ENCODE assay signal across 9 mouse cellular contexts in the genomic region with DNA sequence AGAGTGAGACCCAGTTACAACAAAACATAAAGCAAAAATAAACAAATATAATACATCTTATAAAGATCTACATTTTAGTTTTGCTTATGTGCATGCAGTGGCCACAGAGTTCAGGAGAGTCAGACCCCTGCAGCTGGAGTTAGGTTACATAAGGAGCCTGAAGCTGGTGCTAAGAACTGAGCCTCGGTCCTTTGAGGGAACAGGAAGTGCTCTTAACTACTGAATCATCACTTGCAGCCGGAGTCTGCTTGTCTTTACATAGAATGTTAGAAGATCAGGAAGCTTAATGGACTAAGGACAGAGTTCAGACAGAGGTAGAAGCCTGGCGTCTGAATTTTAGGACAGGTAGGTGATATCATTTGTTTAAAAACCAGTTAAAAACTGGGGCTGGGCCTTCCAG. TPM values are rescaled to one million over a fixed set of nuclear protein-coding genes. Genes with fewer than 3 reads are reported as not detected.
DNase-seq lines count a peak whose midpoint lies in the region; ATAC-seq and TF ChIP-seq lines count a peak whose summit lies in the region.
"Had no signal": no experiment of that assay in that cellular context is flagged by ENCODE, and none has a peak within 500 bp of the region (broad histone marks: within the 10 kb centered on the region; RNA-seq: fewer than 3 reads in every experiment).

No protein-coding gene starts in this region.

- peak overlapping the region; percentile 67; the same call in 1 of the 2 replicates for H3K9ac ChIP-seq in heart, adult 2 months (ENCODE audit: low read depth, low read length)
- peak overlapping the region; percentile 71 for H3K9ac ChIP-seq in midbrain, embryonic 11.5 days (ENCODE audit: low read length)
- no peak overlapping the region for H3K9ac ChIP-seq in midbrain, postnatal 0 days (replicated peaks; ENCODE audit: low read length, poor library complexity, severe bottlenecking)

- no peak for TF ChIP-seq POLR2A in heart, adult 2 months (IDR thresholded peaks at IDR 0.05; ENCODE audit: insufficient read depth, low read depth, low read length)
- no peak for TF ChIP-seq POLR2A in small intestine, adult 2 months (IDR thresholded peaks at IDR 0.05; ENCODE audit: low read depth, low read length)

- no peaks in the 10 kb centered on the region for H3K27me3 ChIP-seq in heart, adult 2 months (ENCODE audit: control insufficient read depth, insufficient read depth, low read length)
- no peaks in the 10 kb centered on the region for H3K27me3 ChIP-seq in midbrain, embryonic 11.5 days (ENCODE audit: control insufficient read depth, insufficient read depth, low read length)
- 0 out of 2 replicates have a peak, but pooled peaks cover 4% of the 10 kb centered on the region for H3K27me3 ChIP-seq in midbrain, postnatal 0 days (ENCODE audit: insufficient read depth, low read length)
- no peaks in the 10 kb centered on the region for H3K27me3 ChIP-seq in limb, embryonic 10.5 days (ENCODE audit: low read depth, poor library complexity, severe bottlenecking)
- no peaks in the 10 kb centered on the region for H3K27me3 ChIP-seq in small intestine, adult 2 months (ENCODE audit: control insufficient read depth, insufficient read depth, low read length)

- no peak for TF ChIP-seq CTCF in heart, adult 2 months (IDR thresholded peaks at IDR 0.05)
- no peak for TF ChIP-seq CTCF in midbrain, postnatal 0 days (IDR thresholded peaks at IDR 0.05)
- no peak for TF ChIP-seq CTCF in small intestine, adult 2 months (IDR thresholded peaks at IDR 0.05; ENCODE audit: extremely low read depth, insufficient read length, insufficient replicate concordance, low read depth, low read length)

- peak overlapping the region; percentile 63 for H3K4me2 ChIP-seq in midbrain, embryonic 11.5 days
- no peak overlapping the region for H3K4me2 ChIP-seq in midbrain, postnatal 0 days (ENCODE audit: low read depth, low read length, poor library complexity, severe bottlenecking)

- no peak for DNase-seq in heart, adult 2 months
- no peak for DNase-seq in heart, postnatal 14 days
- no peak for DNase-seq in midbrain, embryonic 11.5 days (ENCODE audit: low spot score, missing footprints)
- DNase-seq in midbrain, postnatal 0 days (ENCODE audit: low spot score): no peak
- DNase-seq in limb, embryonic 10.5 days (ENCODE audit: low spot score): no peak
- DNase-seq in layer of hippocampus, adult 18-20 months (ENCODE audit: low spot score in 2 of 2): no peak
- no peak for DNase-seq in layer of hippocampus, adult 11-12 months (ENCODE audit: low spot score)

- peak overlapping the region; percentile 59 for H3K4me3 ChIP-seq in heart, adult 2 months
- H3K4me3 ChIP-seq in midbrain, embryonic 11.5 days (ENCODE audit: low read depth, low read length): peak overlapping the region; percentile 37
- no peak overlapping the region for H3K4me3 ChIP-seq in midbrain, postnatal 0 days (ENCODE audit: low read depth, low read length)
- H3K4me3 ChIP-seq in limb, embryonic 10.5 days: peak overlapping the region; percentile 61
- H3K4me3 ChIP-seq in small intestine, adult 2 months (ENCODE audit: low read depth, low read length): peak overlapping the region; percentile 80; the same call in 1 of the 2 replicates

- peaks cover 6% of the 10 kb centered on the region for H3K4me1 ChIP-seq in heart, adult 2 months (ENCODE audit: control insufficient read depth, insufficient read depth, low read length)
- H3K4me1 ChIP-seq in midbrain, embryonic 11.5 days (ENCODE audit: control insufficient read depth, insufficient read depth, low read length): peaks cover 29% of the 10 kb centered on the region
- H3K4me1 ChIP-seq in midbrain, postnatal 0 days (ENCODE audit: insufficient read depth, low read length): no peaks in the 10 kb centered on the region
- peaks cover 52% of the 10 kb centered on the region for H3K4me1 ChIP-seq in limb, embryonic 10.5 days
- H3K4me1 ChIP-seq in small intestine, adult 2 months (ENCODE audit: control insufficient read depth, insufficient read depth, insufficient read length, low read length): peaks cover 9% of the 10 kb centered on the region; the same call in 1 of the 2 replicates

- H3K27ac ChIP-seq in heart, adult 2 months: peak overlapping the region; percentile 90
- peak overlapping the region; percentile 82 for H3K27ac ChIP-seq in midbrain, embryonic 11.5 days (ENCODE audit: low read depth, low read length)
- H3K27ac ChIP-seq in midbrain, postnatal 0 days (ENCODE audit: low read depth, low read length): no peak overlapping the region; the same call in 1 of the 2 replicates
- peak overlapping the region; percentile 89 for H3K27ac ChIP-seq in limb, embryonic 10.5 days
- peak overlapping the region; percentile 97 for H3K27ac ChIP-seq in small intestine, adult 2 months (ENCODE audit: insufficient read depth, low read depth, low read length)

- no peak for TF ChIP-seq EP300 in heart, adult 2 months (IDR thresholded peaks at IDR 0.05; ENCODE audit: insufficient read depth, low read depth, low read length)

- no peaks in the 10 kb centered on the region for H3K9me3 ChIP-seq in midbrain, embryonic 11.5 days (ENCODE audit: control insufficient read depth, low read length)
- H3K9me3 ChIP-seq in midbrain, postnatal 0 days (ENCODE audit: low read length): no peaks in the 10 kb centered on the region
- H3K9me3 ChIP-seq in limb, embryonic 10.5 days (replicated peaks): no peaks in the 10 kb centered on the region

- no peaks in the 10 kb centered on the region for H3K79me2 ChIP-seq in heart, adult 2 months (replicated peaks; ENCODE audit: control insufficient read depth, insufficient read depth, low read length)

- 28% methylated on average over 3 of the region's 3 CpGs for whole genome bisulfite sequencing in heart, adult 2 months
- WGBS in midbrain, embryonic 11.5 days: 32% methylated on average over 3 of the region's 3 CpGs
- WGBS in midbrain, postnatal 0 days: 47% methylated on average over 3 of the region's 3 CpGs
- WGBS in limb, embryonic 10.5 days: 42% methylated on average over 3 of the region's 3 CpGs
- WGBS in small intestine, adult 2 months: 12% methylated on average over 3 of the region's 3 CpGs

- intact Hi-C loops in heart, adult 2 months (cut with DNase I): loop anchor here (1.0 to 2.0 kb wide), 2 partner anchors 11 to 28 kb away; no protein-coding TSS in a partner anchor
- intact Hi-C loops in heart, postnatal 14 days (cut with DNase I): no loop called here

- ATAC-seq in midbrain, embryonic 11.5 days (ENCODE audit: low FRiP score): no peak
- ATAC-seq in midbrain, postnatal 0 days (ENCODE audit: low FRiP score): no peak

- no peaks in the 10 kb centered on the region for H3K36me3 ChIP-seq in heart, adult 2 months (ENCODE audit: control insufficient read depth, insufficient read depth, low read length)
- H3K36me3 ChIP-seq in midbrain, embryonic 11.5 days (ENCODE audit: control insufficient read depth, insufficient read depth, low read length): peaks cover 3% of the 10 kb centered on the region; the same call in 1 of the 2 replicates
- no peaks in the 10 kb centered on the region for H3K36me3 ChIP-seq in midbrain, postnatal 0 days (ENCODE audit: insufficient read depth, low read length)
- H3K36me3 ChIP-seq in limb, embryonic 10.5 days: peaks cover 38% of the 10 kb centered on the region
- peaks cover 32% of the 10 kb centered on the region for H3K36me3 ChIP-seq in small intestine, adult 2 months (ENCODE audit: control insufficient read depth, insufficient read depth, low read length)

RNA-seq across cellular contexts. Expression of gene Plin3, which starts 3.8 kb away (rescaled TPM):
- 100 to 1,000 TPM; 160 to 221 TPM for total RNA-seq in heart, adult 2 months (2021)
- polyA plus RNA-seq in heart, adult 2 months (2012; rRNA removed): 65.6 and 66.2 TPM in 2 replicates
- 100 to 1,000 TPM; 115 to 133 TPM for total RNA-seq in heart, postnatal 14 days (2021)
- 27.5 and 34.0 TPM in 2 replicates for polyA plus RNA-seq in midbrain, embryonic 11.5 days (2014; fragmentation: Nextera tagmentation; extraction: Ambion mirVana)
- total RNA-seq in midbrain, postnatal 0 days (2014; rRNA removed): 8.1 and 12.4 TPM in 2 replicates
- polyA plus RNA-seq in midbrain, postnatal 0 days (2015; fragmentation: Nextera tagmentation; extraction: Ambion mirVana): 9.6 and 12.1 TPM in 2 replicates
- polyA plus RNA-seq in limb, embryonic 10.5 days (2016; fragmentation: Nextera tagmentation; extraction: Ambion mirVana): 78.2 and 89.7 TPM in 2 replicates
- polyA plus RNA-seq in small intestine, adult 2 months (2012; rRNA removed): 137 and 299 TPM in 2 replicates
- 10 to 100 TPM; 19.1 to 21.8 TPM for total RNA-seq in layer of hippocampus, adult 18-20 months (2021)

RNA-seq across cellular contexts. Expression of gene Arrdc5, which starts 11.2 kb away (rescaled TPM):
- total RNA-seq in heart, adult 2 months (2021): not detected
- 0.32 TPM in 1 of 2 replicates, not detected in the other for polyA plus RNA-seq in heart, adult 2 months (2012; rRNA removed)
- under 1 TPM in 1 of 2 experiments, not detected in 1; 0.36 TPM for total RNA-seq in heart, postnatal 14 days (2021)
- polyA plus RNA-seq in midbrain, embryonic 11.5 days (2014; fragmentation: Nextera tagmentation; extraction: Ambion mirVana): not detected in 2 replicates
- not detected in 2 replicates for total RNA-seq in midbrain, postnatal 0 days (2014; rRNA removed)
- polyA plus RNA-seq in midbrain, postnatal 0 days (2015; fragmentation: Nextera tagmentation; extraction: Ambion mirVana): not detected in 2 replicates
- polyA plus RNA-seq in limb, embryonic 10.5 days (2016; fragmentation: Nextera tagmentation; extraction: Ambion mirVana): not detected in 2 replicates
- not detected in 2 replicates for polyA plus RNA-seq in small intestine, adult 2 months (2012; rRNA removed)
- not detected for total RNA-seq in layer of hippocampus, adult 18-20 months (2021)
- polyA plus RNA-seq: C2C12 had no signal

RNA-seq across cellular contexts. Expression of gene Ticam1, which starts 12.3 kb away (rescaled TPM):
- total RNA-seq in heart, adult 2 months (2021): 1 to 10 TPM; 8.0 TPM
- 16.8 and 18.0 TPM in 2 replicates for polyA plus RNA-seq in heart, adult 2 months (2012; rRNA removed)
- total RNA-seq in heart, postnatal 14 days (2021): 10 to 100 TPM in 1 of 2 experiments, 1 to 10 TPM in 1; 9.5 to 11.4 TPM
- polyA plus RNA-seq in midbrain, embryonic 11.5 days (2014; fragmentation: Nextera tagmentation; extraction: Ambion mirVana): 1.7 and 2.6 TPM in 2 replicates
- total RNA-seq in midbrain, postnatal 0 days (2014; rRNA removed): 3.1 and 3.7 TPM in 2 replicates
- polyA plus RNA-seq in midbrain, postnatal 0 days (2015; fragmentation: Nextera tagmentation; extraction: Ambion mirVana): 0.91 and 1.1 TPM in 2 replicates
- polyA plus RNA-seq in limb, embryonic 10.5 days (2016; fragmentation: Nextera tagmentation; extraction: Ambion mirVana): 3.0 TPM in 2 replicates
- polyA plus RNA-seq in small intestine, adult 2 months (2012; rRNA removed): 39.7 and 96.6 TPM in 2 replicates
- total RNA-seq in layer of hippocampus, adult 18-20 months (2021): 1 to 10 TPM; 7.9 to 8.2 TPM

RNA-seq across cellular contexts. Expression of gene Uhrf1, which starts 14.3 kb away (rescaled TPM):
- 1 to 10 TPM; 2.0 to 2.4 TPM for total RNA-seq in heart, adult 2 months (2021)
- polyA plus RNA-seq in heart, adult 2 months (2012; rRNA removed): 0.85 and 1.2 TPM in 2 replicates
- total RNA-seq in heart, postnatal 14 days (2021): 10 to 100 TPM in 1 of 2 experiments, 1 to 10 TPM in 1; 4.8 to 12.2 TPM
- polyA plus RNA-seq in midbrain, embryonic 11.5 days (2014; fragmentation: Nextera tagmentation; extraction: Ambion mirVana): 123 and 138 TPM in 2 replicates
- 5.9 and 10.0 TPM in 2 replicates for total RNA-seq in midbrain, postnatal 0 days (2014; rRNA removed)
- polyA plus RNA-seq in midbrain, postnatal 0 days (2015; fragmentation: Nextera tagmentation; extraction: Ambion mirVana): 4.7 and 4.9 TPM in 2 replicates
- 316 and 336 TPM in 2 replicates for polyA plus RNA-seq in limb, embryonic 10.5 days (2016; fragmentation: Nextera tagmentation; extraction: Ambion mirVana)
- polyA plus RNA-seq in small intestine, adult 2 months (2012; rRNA removed): 7.6 and 16.3 TPM in 2 replicates
- under 1 TPM; 0.48 to 0.50 TPM for total RNA-seq in layer of hippocampus, adult 18-20 months (2021)

RNA-seq across cellular contexts. Expression of gene Fem1a, which starts 32.3 kb away (rescaled TPM):
- 100 to 1,000 TPM; 108 to 124 TPM for total RNA-seq in heart, adult 2 months (2021)
- polyA plus RNA-seq in heart, adult 2 months (2012; rRNA removed): 81.5 and 104 TPM in 2 replicates
- 10 to 100 TPM; 90.4 to 94.6 TPM for total RNA-seq in heart, postnatal 14 days (2021)
- polyA plus RNA-seq in midbrain, embryonic 11.5 days (2014; fragmentation: Nextera tagmentation; extraction: Ambion mirVana): 12.6 and 12.7 TPM in 2 replicates
- total RNA-seq in midbrain, postnatal 0 days (2014; rRNA removed): 43.2 and 45.3 TPM in 2 replicates
- polyA plus RNA-seq in midbrain, postnatal 0 days (2015; fragmentation: Nextera tagmentation; extraction: Ambion mirVana): 13.8 and 14.2 TPM in 2 replicates
- polyA plus RNA-seq in limb, embryonic 10.5 days (2016; fragmentation: Nextera tagmentation; extraction: Ambion mirVana): 12.2 and 14.6 TPM in 2 replicates
- polyA plus RNA-seq in small intestine, adult 2 months (2012; rRNA removed): 21.3 and 22.9 TPM in 2 replicates
- total RNA-seq in layer of hippocampus, adult 18-20 months (2021): 10 to 100 TPM; 35.3 TPM
